Comparison of ENCODE assay signal across 9 mouse cellular contexts in genomic region chr14:12208554-12208953, GRCm38 (mm10).
DNase-seq lines count a peak whose midpoint lies in the region; ATAC-seq and TF ChIP-seq lines count a peak whose summit lies in the region.
"Had no signal": no experiment of that assay in that cellular context is flagged by ENCODE, and none has a peak within 500 bp of the region (broad histone marks: within the 10 kb centered on the region; RNA-seq: fewer than 3 reads in every experiment).

No protein-coding gene starts in this region.

- no peaks in the 10 kb centered on the region for H3K27me3 ChIP-seq in testis, adult 2 months (ENCODE audit: control insufficient read depth, insufficient read depth, low read length)
- H3K27me3 ChIP-seq: megakaryocyte, embryonic 14.5 days had no signal

- peak; percentile 17; the same call in 1 of the 2 replicates for TF ChIP-seq CTCF in testis, adult 2 months (IDR thresholded peaks at IDR 0.05; ENCODE audit: control insufficient read depth, insufficient read depth, insufficient replicate concordance, low read depth, low read length)
- TF ChIP-seq CTCF in bone marrow macrophage, adult 2 months (IDR thresholded peaks at IDR 0.05; ENCODE audit: low read depth, low read length): peak; percentile 41; the same call in 1 of the 2 replicates
- peak; percentile 49 for TF ChIP-seq CTCF in lung, adult 2 months (IDR thresholded peaks at IDR 0.05; ENCODE audit: insufficient read depth, low read length)

- H3K4me1 ChIP-seq in testis, adult 2 months (ENCODE audit: control insufficient read depth, insufficient read depth, low read length): no peaks in the 10 kb centered on the region
- H3K4me1 ChIP-seq in bone marrow macrophage, adult 2 months (ENCODE audit: control insufficient read depth, insufficient read depth, low read length): no peaks in the 10 kb centered on the region
- no peaks in the 10 kb centered on the region for H3K4me1 ChIP-seq in lung, adult 2 months (ENCODE audit: control insufficient read depth, insufficient read depth, low read length)
- H3K4me1 ChIP-seq: megakaryocyte, embryonic 14.5 days had no signal

- WGBS in lung, adult 2 months: 94% methylated on average over 2 of the region's 2 CpGs

- H3K4me3 ChIP-seq in testis, adult 2 months (ENCODE audit: control insufficient read depth, low read depth, low read length): no peak overlapping the region
- no peak overlapping the region for H3K4me3 ChIP-seq in bone marrow macrophage, adult 2 months (ENCODE audit: insufficient read depth, low read length)
- no peak overlapping the region for H3K4me3 ChIP-seq in lung, adult 2 months (replicated peaks; ENCODE audit: extremely low read depth, low read depth, low read length)
- H3K4me3 ChIP-seq: megakaryocyte, embryonic 14.5 days had no signal

- peak; percentile 9 to 47 for DNase-seq in heart, adult 18-20 months
- no peak for DNase-seq in heart, postnatal 25 days (ENCODE audit: low spot score)
- DNase-seq in testis, postnatal 14 days (ENCODE audit: low spot score): no peak
- peak; percentile 15 for DNase-seq in lung, adult 2 months
- no peak for DNase-seq in spleen, adult 12 weeks (ENCODE audit: low spot score)

- no peak for TF ChIP-seq POLR2A in testis, adult 2 months (IDR thresholded peaks at IDR 0.05; ENCODE audit: control insufficient read depth, low read depth, low read length)
- TF ChIP-seq POLR2A in bone marrow macrophage, adult 2 months (IDR thresholded peaks at IDR 0.05; ENCODE audit: borderline replicate concordance, low read depth, low read length): no peak
- no peak for TF ChIP-seq POLR2A in lung, adult 2 months (IDR thresholded peaks at IDR 0.05; ENCODE audit: borderline replicate concordance, extremely low read depth, low read depth, low read length)

- ATAC-seq in inflammation-experienced regulatory T-cells, adult 6 months: no peak

- no peaks in the 10 kb centered on the region for H3K36me3 ChIP-seq in testis, adult 2 months (ENCODE audit: control insufficient read depth, insufficient read depth, low read length)

- intact Hi-C loops in heart, postnatal 25 days (cut with DNase I): loop anchor here (5.0 kb wide), 2 partner anchors 56 to 324 kb away; no protein-coding TSS in a partner anchor

- H3K27ac ChIP-seq in testis, adult 2 months (ENCODE audit: control insufficient read depth, insufficient read depth, low read depth, low read length): no peak overlapping the region
- H3K27ac ChIP-seq in bone marrow macrophage, adult 2 months (ENCODE audit: insufficient read depth, low read depth, low read length): no peak overlapping the region

Comparison
In these comparisons a context has a peak if more than half of its experiments do, and no peak if none do; other contexts are left out.
1. DNase-seq: peak in heart, adult 18-20 months (2 of 2) and lung, adult 2 months (single experiment); none in heart, postnatal 25 days (single experiment), testis, postnatal 14 days (single experiment) and spleen, adult 12 weeks (single experiment).
2. Peak in every context shown above with its lines, with median percentiles within 50 percentile points of each other: CTCF ChIP-seq.